Mouse (Mus musculus): ENCODE data around the gene Polr3g. TPM values are rescaled to one million over a fixed set of nuclear protein-coding genes. Genes with fewer than 3 reads are reported as not detected.
A peak's percentile ranks its signal among the peaks of the same experiment; 100 is the strongest.

Gene Polr3g
- polyA plus RNA-seq, 1 experiment = 6.3 TPM

DNA sequence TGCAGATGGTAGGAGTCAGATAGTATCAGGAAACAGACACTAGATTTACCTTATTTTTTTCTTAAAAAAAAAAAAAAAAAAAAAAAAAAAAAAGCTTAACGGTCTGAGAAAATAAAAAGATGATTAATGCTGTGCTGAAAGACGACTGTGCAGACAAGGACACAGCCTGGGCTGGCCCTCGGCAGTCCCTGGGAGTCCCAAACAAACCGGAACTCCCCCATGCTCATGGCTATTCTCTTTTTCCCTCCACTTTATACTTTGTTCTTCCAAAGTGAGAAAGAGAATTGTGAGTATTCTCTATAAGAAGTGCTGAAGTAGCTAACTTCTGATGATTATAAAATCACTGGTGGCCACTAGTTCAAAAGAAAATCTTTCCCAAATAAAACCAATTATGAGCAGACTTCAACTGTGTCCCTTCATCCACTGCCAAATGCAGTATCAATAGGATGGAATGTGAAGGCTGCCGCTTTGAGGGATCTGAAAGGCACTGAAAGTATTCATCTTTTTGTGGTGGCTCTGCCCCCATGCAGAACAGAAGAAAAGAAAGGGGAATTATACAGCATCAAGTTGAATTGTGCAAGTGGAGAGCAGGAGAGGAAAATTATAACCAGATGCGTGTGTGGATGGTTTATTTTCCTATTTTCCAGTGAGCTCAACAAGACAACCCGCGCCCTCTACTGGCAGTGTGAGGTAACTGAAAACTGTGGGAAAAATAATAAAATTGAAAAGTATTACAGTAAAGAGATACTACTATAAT lies 69.3 kb downstream of the Polr3g start:
- H3K4me3 ChIP-seq (ENCODE audit: control insufficient read depth, insufficient read depth, low read length) = no peak overlapping the region
- DNase-seq = peak; percentile 33

DNA sequence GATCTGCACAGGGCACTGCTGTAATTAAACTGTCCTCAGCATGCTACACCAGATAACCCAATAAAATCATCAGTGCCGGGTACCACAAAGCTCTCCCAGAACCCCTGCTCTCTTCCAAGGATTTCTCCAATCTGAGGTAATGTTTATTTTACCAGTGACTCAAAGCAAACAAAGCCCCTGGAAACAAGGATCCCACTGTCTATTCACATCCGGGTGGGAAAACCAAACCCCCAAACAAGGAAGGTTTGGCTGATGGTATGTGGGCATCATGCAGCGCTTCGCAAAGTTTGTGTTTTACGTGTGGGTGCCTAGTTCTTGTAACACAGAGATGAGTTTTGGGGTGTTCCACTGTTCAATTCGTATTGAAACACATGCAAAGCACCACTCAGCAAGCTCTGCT lies 69.9 kb downstream of the Polr3g start:
- no peak for DNase-seq
- H3K36me3 ChIP-seq (ENCODE audit: control insufficient read depth, insufficient read depth, low read length) = no peaks in the 10 kb centered on the region
- no peak overlapping the region for H3K4me3 ChIP-seq (ENCODE audit: control insufficient read depth, insufficient read depth, low read length)
- H3K27me3 ChIP-seq (ENCODE audit: control insufficient read depth, insufficient read depth, low read length) = no peaks in the 10 kb centered on the region
- H3K27ac ChIP-seq (ENCODE audit: control insufficient read depth, insufficient read depth, low read length) = no peak overlapping the region
- no peaks in the 10 kb centered on the region for H3K4me1 ChIP-seq (replicated peaks; ENCODE audit: control insufficient read depth, insufficient read depth, low read length)
- 55% methylated on average over 6 of the region's 6 CpGs for WGBS
- TF ChIP-seq CTCF (IDR thresholded peaks at IDR 0.05; ENCODE audit: borderline replicate concordance, control insufficient read depth, extremely low read depth, insufficient read depth, low read length, poor library complexity) = no peak
- no peak for TF ChIP-seq POLR2A (IDR thresholded peaks at IDR 0.05; ENCODE audit: control insufficient read depth, extremely low read depth, insufficient read depth, low read length, poor library complexity)

More for the DNA sequence above, 69.3 kb downstream of the Polr3g start:
- H3K36me3 ChIP-seq (ENCODE audit: control insufficient read depth, insufficient read depth, low read length) = no peaks in the 10 kb centered on the region
- no peaks in the 10 kb centered on the region for H3K27me3 ChIP-seq (ENCODE audit: control insufficient read depth, insufficient read depth, low read length)
- WGBS = 22% methylated on average over 8 of the region's 8 CpGs
- TF ChIP-seq CTCF (IDR thresholded peaks at IDR 0.05; ENCODE audit: borderline replicate concordance, control insufficient read depth, extremely low read depth, insufficient read depth, low read length, poor library complexity) (no peak), POLR2A (IDR thresholded peaks at IDR 0.05; ENCODE audit: control insufficient read depth, extremely low read depth, insufficient read depth, low read length, poor library complexity) (no peak)
- no peaks in the 10 kb centered on the region for H3K4me1 ChIP-seq (replicated peaks; ENCODE audit: control insufficient read depth, insufficient read depth, low read length)
- no peak overlapping the region for H3K27ac ChIP-seq (ENCODE audit: control insufficient read depth, insufficient read depth, low read length)

- Histone ChIP-seq H3K27ac (ENCODE audit: control insufficient read depth, insufficient read depth, low read length) (no peak overlapping the region), H3K4me1 (replicated peaks; ENCODE audit: control insufficient read depth, insufficient read depth, low read length) (no peaks in the 10 kb centered on the region), H3K4me3 (ENCODE audit: control insufficient read depth, insufficient read depth, low read length) (no peak overlapping the region), H3K27me3 (ENCODE audit: control insufficient read depth, insufficient read depth, low read length) (no peaks in the 10 kb centered on the region), H3K36me3 (ENCODE audit: control insufficient read depth, insufficient read depth, low read length) (no peaks in the 10 kb centered on the region)
- TF ChIP-seq POLR2A (IDR thresholded peaks at IDR 0.05; ENCODE audit: control insufficient read depth, extremely low read depth, insufficient read depth, low read length, poor library complexity) (no peak), CTCF (IDR thresholded peaks at IDR 0.05; ENCODE audit: borderline replicate concordance, control insufficient read depth, extremely low read depth, insufficient read depth, low read length, poor library complexity) (no peak)
- WGBS = 77% methylated on average over 4 of the region's 4 CpGs
- no peak for DNase-seq
These were observed 71.2 kb downstream of the Polr3g start for GRCm38 (mm10) chr13:81639624-81640023.

DNA sequence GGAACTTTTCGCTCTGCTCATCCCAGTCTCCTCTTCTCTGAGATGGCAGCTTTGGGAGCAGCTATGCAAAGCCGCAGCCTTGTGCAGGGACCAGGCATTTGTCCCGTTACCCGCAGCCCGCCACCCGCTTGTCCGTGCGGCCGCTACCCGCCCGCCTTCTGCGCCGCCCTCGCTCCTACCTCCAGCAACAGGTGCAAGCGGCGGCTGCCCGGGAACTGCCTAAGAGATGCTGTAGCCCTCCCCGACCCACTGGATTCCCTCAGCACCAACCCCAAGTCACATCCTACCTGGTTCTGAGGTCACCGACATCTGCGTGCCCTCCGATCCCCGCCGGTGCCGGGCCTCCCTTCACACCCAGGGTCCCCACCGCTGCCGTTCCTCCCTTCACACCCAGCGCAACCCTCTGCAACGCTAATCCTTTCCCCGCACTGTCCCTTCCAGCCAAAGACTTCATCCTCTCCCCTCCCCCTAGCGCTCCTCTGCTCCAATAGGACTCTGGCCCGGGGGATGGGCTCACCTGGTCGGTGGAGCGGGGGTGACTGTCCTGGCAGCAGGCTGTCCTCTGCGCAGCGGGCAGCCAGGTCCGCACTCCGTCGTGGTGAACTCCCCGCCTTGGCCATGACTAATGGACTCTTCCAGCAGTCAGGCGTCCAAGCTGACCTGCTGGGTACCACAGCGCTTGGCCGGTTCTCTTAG lies 77.9 kb downstream of the Polr3g start, which contains the start of gene Adgrv1:
Adgrv1 (minus strand) TSS at position 435 of the 696 bp plus-strand sequence.
- H3K4me3 ChIP-seq (ENCODE audit: control insufficient read depth, insufficient read depth, low read length) = no peak within 1 kb of the TSS
- 11% methylated on average over 42 of the region's 42 CpGs for WGBS
- H3K36me3 ChIP-seq (ENCODE audit: control insufficient read depth, insufficient read depth, low read length) = no peaks in the 10 kb centered on the region
- H3K27me3 ChIP-seq (ENCODE audit: control insufficient read depth, insufficient read depth, low read length) = peaks cover 10% of the 10 kb centered on the region
- DNase-seq = no peak
- H3K4me1 ChIP-seq (replicated peaks; ENCODE audit: control insufficient read depth, insufficient read depth, low read length) = no peaks in the 10 kb centered on the region
- H3K27ac ChIP-seq (ENCODE audit: control insufficient read depth, insufficient read depth, low read length) = no peak within 1 kb of the TSS
- TF ChIP-seq CTCF (IDR thresholded peaks at IDR 0.05; ENCODE audit: borderline replicate concordance, control insufficient read depth, extremely low read depth, insufficient read depth, low read length, poor library complexity) (no peak), POLR2A (IDR thresholded peaks at IDR 0.05; ENCODE audit: control insufficient read depth, extremely low read depth, insufficient read depth, low read length, poor library complexity) (no peak)

DNA sequence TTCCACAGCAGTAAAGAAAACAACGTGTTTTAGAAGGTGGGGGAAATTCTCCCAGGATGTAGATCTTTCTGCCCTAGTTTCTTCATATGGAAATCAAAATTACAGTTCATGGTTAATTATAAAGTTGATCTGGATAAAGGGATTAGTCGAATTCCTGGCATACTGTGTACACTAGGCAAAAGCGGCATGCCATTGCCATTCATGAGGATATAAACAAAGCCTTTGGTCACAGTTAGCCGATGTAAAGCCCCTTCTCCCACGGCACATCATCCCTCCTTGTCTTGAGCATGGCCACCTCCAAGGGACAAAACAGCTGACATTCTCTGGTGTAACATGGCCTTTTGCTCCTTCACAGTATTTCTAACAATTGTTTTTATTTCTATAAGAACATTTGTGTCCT lies 80.2 kb downstream of the Polr3g start:
- TF ChIP-seq POLR2A (IDR thresholded peaks at IDR 0.05; ENCODE audit: control insufficient read depth, extremely low read depth, insufficient read depth, low read length, poor library complexity) (no peak), CTCF (IDR thresholded peaks at IDR 0.05; ENCODE audit: borderline replicate concordance, control insufficient read depth, extremely low read depth, insufficient read depth, low read length, poor library complexity) (no peak)
- H3K4me3 ChIP-seq (ENCODE audit: control insufficient read depth, insufficient read depth, low read length) = no peak overlapping the region
- no peaks in the 10 kb centered on the region for H3K4me1 ChIP-seq (replicated peaks; ENCODE audit: control insufficient read depth, insufficient read depth, low read length)
- H3K27ac ChIP-seq (ENCODE audit: control insufficient read depth, insufficient read depth, low read length) = no peak overlapping the region
- H3K36me3 ChIP-seq (ENCODE audit: control insufficient read depth, insufficient read depth, low read length) = no peaks in the 10 kb centered on the region
- no peak for DNase-seq
- 89% methylated on average over 5 of the region's 5 CpGs for WGBS
- peaks cover 10% of the 10 kb centered on the region for H3K27me3 ChIP-seq (ENCODE audit: control insufficient read depth, insufficient read depth, low read length)

- Histone ChIP-seq H3K4me1 (replicated peaks; ENCODE audit: control insufficient read depth, insufficient read depth, low read length) (no peaks in the 10 kb centered on the region), H3K27ac (ENCODE audit: control insufficient read depth, insufficient read depth, low read length) (no peak overlapping the region), H3K36me3 (ENCODE audit: control insufficient read depth, insufficient read depth, low read length) (no peaks in the 10 kb centered on the region), H3K27me3 (ENCODE audit: control insufficient read depth, insufficient read depth, low read length) (peaks cover 10% of the 10 kb centered on the region), H3K4me3 (ENCODE audit: control insufficient read depth, insufficient read depth, low read length) (no peak overlapping the region)
- WGBS = 63% methylated on average over 3 of the region's 3 CpGs
- no peak for DNase-seq
- TF ChIP-seq CTCF (IDR thresholded peaks at IDR 0.05; ENCODE audit: borderline replicate concordance, control insufficient read depth, extremely low read depth, insufficient read depth, low read length, poor library complexity) (no peak), POLR2A (IDR thresholded peaks at IDR 0.05; ENCODE audit: control insufficient read depth, extremely low read depth, insufficient read depth, low read length, poor library complexity) (no peak)
These were observed 81.4 kb downstream of the Polr3g start for GRCm38 (mm10) chr13:81629395-81629794.
